Mouse (Mus musculus) heart, embryonic 12.5 days (tissue): ENCODE data around the gene Sycp3. TPM values are rescaled to one million over a fixed set of nuclear protein-coding genes. Genes with fewer than 3 reads are reported as not detected.
"Not testable (repeated sequence)": the region's sequence is repeated elsewhere in the genome, so short reads cannot be mapped to it uniquely, and the experiment has no call there.

Experiments used
- ATAC-seq: fragments of 200-750 bp; cut with Nextera tagmentation; 2 replicates; pipeline ENCODE4 v1.8.0; 2017; ENCODE audit warnings: moderate TSS enrichment, moderate library complexity; ENCODE audit not compliant: insufficient number of reproducible peaks, low FRiP score
- H3K27ac ChIP-seq: fragments of 300-500 bp; sonication (generic); 2 replicates; pipeline ENCODE4 v1.5.1; 2016; ENCODE audit warnings: mild to moderate bottlenecking, moderate library complexity; ENCODE audit not compliant: poor library complexity, severe bottlenecking
- H3K27me3 ChIP-seq: fragments of 300-500 bp; sonication (generic); replicated peaks from 2 replicates; pipeline ENCODE4 v1.6.1; 2016; ENCODE audit warnings: mild to moderate bottlenecking, moderate library complexity
- H3K36me3 ChIP-seq: fragments of 300-500 bp; sonication (generic); 2 replicates; pipeline ENCODE4 v1.6.1; 2016; ENCODE audit warnings: mild to moderate bottlenecking, moderate library complexity
- H3K4me1 ChIP-seq: fragments of 300-500 bp; sonication (generic); replicated peaks from 2 replicates; pipeline ENCODE4 v1.6.1; 2016; ENCODE audit warnings: mild to moderate bottlenecking
- H3K4me2 ChIP-seq: fragments of 300-500 bp; sonication (generic); 2 replicates; pipeline ENCODE4 v1.6.1; 2016; ENCODE audit warnings: mild to moderate bottlenecking, moderate library complexity
- H3K4me3 ChIP-seq: fragments of 300-500 bp; sonication (generic); 2 replicates; pipeline ENCODE4 v1.5.1; 2016; ENCODE audit warnings: mild to moderate bottlenecking
- H3K9ac ChIP-seq: fragments of 300-500 bp; sonication (generic); 2 replicates; pipeline ENCODE4 v1.6.1; 2016; ENCODE audit warnings: mild to moderate bottlenecking, moderate library complexity
- H3K9me3 ChIP-seq: fragments of 300-500 bp; sonication (generic); replicated peaks from 2 replicates; pipeline ENCODE4 v1.6.1; 2016; ENCODE audit warnings: mild to moderate bottlenecking, moderate library complexity
- WGBS: fragments of 180-500 bp; shearing (Covaris S2); methylation state at CpG from one replicate; pipeline ENCODE4 v1.1.7; 2016; 5-methylcytosine and 5-hydroxymethylcytosine counted together
- polyA plus RNA-seq: library from polyadenylated mRNA; unstranded; fragments of >200 nt; fragmentation: Nextera tagmentation; extraction: Ambion mirVana; gene quantifications from 2 replicates; pipeline ENCODE4 v1.2.1, GENCODE M21; 2016

The Sycp3 gene
- polyA plus RNA-seq, 1 experiment from 2014 or later, result 0.50 TPM

DNA sequence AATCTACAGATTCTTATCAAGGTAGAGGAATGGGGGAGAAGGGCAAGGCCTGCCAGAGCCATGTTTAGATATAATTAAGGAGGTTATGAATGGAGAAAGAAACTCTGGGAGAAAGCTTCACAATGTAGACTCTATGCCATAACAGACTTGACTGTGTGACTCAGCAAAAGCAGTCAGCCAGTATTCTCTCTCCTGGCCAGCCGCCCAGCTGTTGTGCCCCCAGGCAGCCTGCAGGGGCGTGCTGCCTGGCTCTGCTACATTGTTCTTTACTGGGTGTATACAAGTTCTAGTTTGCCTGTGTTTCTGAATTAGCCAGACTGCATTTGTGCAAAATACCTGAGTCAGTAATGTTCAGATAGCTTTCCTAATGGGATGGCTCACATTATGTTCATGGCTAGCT is 55.1 kb downstream of the Sycp3 start:
- Histone ChIP-seq H3K9ac (no peak overlapping the region), H3K4me1 (peaks cover 15% of the 10 kb centered on the region), H3K4me3 (no peak overlapping the region), H3K27me3 (no peaks in the 10 kb centered on the region), H3K4me2 (no peak overlapping the region), H3K9me3 (no peaks in the 10 kb centered on the region), H3K27ac (no peak overlapping the region), H3K36me3 (no peaks in the 10 kb centered on the region)
- ATAC-seq, result no peak
- 65% methylated on average over 2 of the region's 2 CpGs for WGBS

DNA sequence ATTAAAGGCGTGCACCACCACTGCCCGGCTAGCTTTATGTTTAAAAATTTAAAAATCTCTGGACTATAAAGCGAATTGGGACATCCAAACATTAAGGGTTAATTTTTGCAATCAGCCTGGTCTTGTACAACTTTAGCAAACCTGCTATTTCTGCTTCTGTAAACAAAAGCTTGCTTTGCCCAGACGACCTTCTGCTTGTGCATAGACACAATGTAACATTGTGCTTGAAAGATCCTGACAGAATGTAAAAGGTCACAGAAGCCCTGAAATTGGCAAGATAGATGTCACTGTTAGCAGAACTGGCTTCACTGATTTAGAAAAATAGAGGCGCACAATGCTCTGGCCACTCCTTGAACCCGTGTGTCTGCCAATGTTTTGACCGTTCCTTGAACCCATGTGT is 55.7 kb downstream of the Sycp3 start:
- WGBS, result 86% methylated on average over 7 of the region's 7 CpGs
- not testable (repeated sequence) for H3K36me3 ChIP-seq, H3K9me3 ChIP-seq, H3K9ac ChIP-seq, ATAC-seq, H3K4me2 ChIP-seq, H3K27ac ChIP-seq, H3K4me3 ChIP-seq, H3K27me3 ChIP-seq
- peaks cover 12% of the 10 kb centered on the region for H3K4me1 ChIP-seq

- no peaks in the 10 kb centered on the region for H3K36me3 ChIP-seq
- no peak for ATAC-seq
- 70% methylated on average over 8 of the region's 8 CpGs for WGBS
- no peaks in the 10 kb centered on the region for H3K27me3 ChIP-seq
- H3K4me1 ChIP-seq, result no peaks in the 10 kb centered on the region
- no peak overlapping the region for H3K4me3 ChIP-seq
- H3K27ac ChIP-seq, result no peak overlapping the region
- no peak overlapping the region for H3K4me2 ChIP-seq
- H3K9ac ChIP-seq, result no peak overlapping the region
- H3K9me3 ChIP-seq, result no peaks in the 10 kb centered on the region
These were observed 63.4 kb downstream of the Sycp3 start for GRCm38 (mm10) chr10:88522795-88523194.

Other genes starting within 250 kb of the Sycp3 start
- 0.91 and 1.2 TPM in 2 replicates for gene Dram1, start 80.5 kb upstream of the Sycp3 start, polyA plus RNA-seq
- 11.2 and 12.8 TPM in 2 replicates for gene Gnptab, start 80.4 kb upstream of the Sycp3 start, polyA plus RNA-seq
- gene Chpt1, start 44.5 kb downstream of the Sycp3 start, polyA plus RNA-seq, result 38.3 and 38.5 TPM in 2 replicates
- 7.2 and 7.3 TPM in 2 replicates for gene Mybpc1, start 145.6 kb downstream of the Sycp3 start, polyA plus RNA-seq
- 0.10 and 0.28 TPM in 2 replicates for gene Spic, start 225.4 kb downstream of the Sycp3 start, polyA plus RNA-seq